Mouse (Mus musculus): ENCODE results near the gene St3gal3.
A peak's percentile ranks its signal among the peaks of the same experiment; 100 is the strongest.

Gene St3gal3

GRCm38 (mm10) chr4:118149055-118149576, 14.4 kb upstream of the St3gal3 start:
- TF ChIP-seq GATA4 (IDR thresholded peaks at IDR 0.05; ENCODE audit: insufficient replicate concordance, low read length), result no peak

- no peak for TF ChIP-seq GATA4 (IDR thresholded peaks at IDR 0.05; ENCODE audit: insufficient replicate concordance, low read length)
Observed at GRCm38 (mm10) chr4:118148317-118148687, 13.6 kb upstream of the St3gal3 start.

GRCm38 (mm10) chr4:118147547-118148316, 13.0 kb upstream of the St3gal3 start:
- TF ChIP-seq GATA4 (IDR thresholded peaks at IDR 0.05; ENCODE audit: insufficient replicate concordance, low read length), result no peak

- TF ChIP-seq GATA4 (IDR thresholded peaks at IDR 0.05; ENCODE audit: insufficient replicate concordance, low read length), result no peak
Observed at GRCm38 (mm10) chr4:118147090-118147489, 12.4 kb upstream of the St3gal3 start.

GRCm38 (mm10) chr4:118144324-118144723, 9.6 kb upstream of the St3gal3 start:
- no peak for TF ChIP-seq GATA4 (IDR thresholded peaks at IDR 0.05; ENCODE audit: insufficient replicate concordance, low read length)

GRCm38 (mm10) chr4:118143679-118144078, 9.0 kb upstream of the St3gal3 start:
- no peak for TF ChIP-seq GATA4 (IDR thresholded peaks at IDR 0.05; ENCODE audit: insufficient replicate concordance, low read length)

GRCm38 (mm10) chr4:118141511-118141910, 6.8 kb upstream of the St3gal3 start:
- TF ChIP-seq GATA4 (IDR thresholded peaks at IDR 0.05; ENCODE audit: insufficient replicate concordance, low read length), result no peak

GRCm38 (mm10) chr4:118138891-118139290, 4.2 kb upstream of the St3gal3 start:
- no peak for TF ChIP-seq GATA4 (IDR thresholded peaks at IDR 0.05; ENCODE audit: insufficient replicate concordance, low read length)

GRCm38 (mm10) chr4:118137857-118138256, 3.1 kb upstream of the St3gal3 start:
- TF ChIP-seq GATA4 (IDR thresholded peaks at IDR 0.05; ENCODE audit: insufficient replicate concordance, low read length), result no peak

- no peak for TF ChIP-seq GATA4 (IDR thresholded peaks at IDR 0.05; ENCODE audit: insufficient replicate concordance, low read length)
Observed at GRCm38 (mm10) chr4:118137311-118137710, 2.6 kb upstream of the St3gal3 start.

GRCm38 (mm10) chr4:118135414-118135813, 700 bp upstream of the St3gal3 start:
- no peak for TF ChIP-seq GATA4 (IDR thresholded peaks at IDR 0.05; ENCODE audit: insufficient replicate concordance, low read length)

- no peak for TF ChIP-seq GATA4 (IDR thresholded peaks at IDR 0.05; ENCODE audit: insufficient replicate concordance, low read length)
Observed at GRCm38 (mm10) chr4:118131329-118131728, 3.4 kb downstream of the St3gal3 start.

GRCm38 (mm10) chr4:118123030-118123704, 11.5 kb downstream of the St3gal3 start:
- peak; percentile 99 for TF ChIP-seq GATA4 (IDR thresholded peaks at IDR 0.05; ENCODE audit: insufficient replicate concordance, low read length)

GRCm38 (mm10) chr4:118122078-118122477, 12.6 kb downstream of the St3gal3 start:
- TF ChIP-seq GATA4 (IDR thresholded peaks at IDR 0.05; ENCODE audit: insufficient replicate concordance, low read length), result no peak

GRCm38 (mm10) chr4:118117565-118117964, 17.1 kb downstream of the St3gal3 start:
- TF ChIP-seq GATA4 (IDR thresholded peaks at IDR 0.05; ENCODE audit: insufficient replicate concordance, low read length), result no peak

- TF ChIP-seq GATA4 (IDR thresholded peaks at IDR 0.05; ENCODE audit: insufficient replicate concordance, low read length), result no peak
Observed at GRCm38 (mm10) chr4:118116098-118116497, 18.6 kb downstream of the St3gal3 start.
